Mouse (Mus musculus): ENCODE measurements around the gene Gsdma3.
A peak's percentile ranks its signal among the peaks of the same experiment; 100 is the strongest.
"Not testable (repeated sequence)": the region's sequence is repeated elsewhere in the genome, so short reads cannot be mapped to it uniquely, and the experiment has no call there.

The Gsdma3 gene

DNA sequence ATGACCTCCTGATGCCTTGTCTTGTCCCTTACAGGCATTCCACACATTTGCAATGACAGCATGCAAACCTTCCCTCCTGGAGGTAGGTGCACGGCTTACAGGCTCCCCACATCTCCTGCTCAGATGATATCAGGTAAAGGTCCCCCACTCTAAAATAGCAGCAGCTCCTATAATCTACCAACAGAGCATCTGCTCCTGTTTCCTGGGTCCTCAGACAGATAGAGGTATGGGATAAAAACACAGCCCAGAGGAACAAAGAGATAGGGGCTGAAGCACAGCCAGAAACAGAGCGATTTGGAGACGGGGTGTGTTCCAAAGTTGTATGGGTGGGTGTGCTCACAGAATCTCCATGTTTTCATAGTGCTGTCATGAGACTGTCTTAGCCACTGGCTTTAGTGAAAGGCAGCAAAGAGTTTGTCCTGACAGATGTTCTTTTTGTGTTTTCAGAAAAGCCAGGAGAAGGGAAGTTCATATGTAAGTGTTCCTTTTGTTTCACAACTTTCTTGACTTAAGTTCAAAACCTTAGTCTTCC lies 45.2 kb downstream of the Gsdma3 start:
- no peak for DNase-seq (ENCODE audit: extremely low spot score)

DNA sequence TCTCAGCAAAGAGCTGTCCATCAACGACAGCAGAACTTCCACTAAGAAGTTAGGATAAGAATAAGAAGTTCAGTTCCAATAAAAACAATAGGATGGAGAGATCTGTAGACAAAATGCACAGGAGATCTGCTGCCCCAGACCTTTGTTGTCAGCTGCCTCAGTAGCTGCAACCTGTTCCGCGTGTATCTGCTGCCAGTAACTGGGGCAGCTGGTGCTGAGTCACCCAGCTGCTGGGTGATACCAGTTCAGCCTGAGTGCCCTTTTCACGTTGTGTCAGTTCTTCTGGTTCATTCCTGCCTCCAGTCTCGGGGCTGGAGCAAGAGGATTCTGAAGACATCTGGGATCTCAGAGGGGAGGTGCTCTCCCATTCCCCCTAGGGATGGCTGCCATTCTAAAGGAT lies 45.7 kb downstream of the Gsdma3 start:
- no peak for DNase-seq (ENCODE audit: extremely low spot score)

DNA sequence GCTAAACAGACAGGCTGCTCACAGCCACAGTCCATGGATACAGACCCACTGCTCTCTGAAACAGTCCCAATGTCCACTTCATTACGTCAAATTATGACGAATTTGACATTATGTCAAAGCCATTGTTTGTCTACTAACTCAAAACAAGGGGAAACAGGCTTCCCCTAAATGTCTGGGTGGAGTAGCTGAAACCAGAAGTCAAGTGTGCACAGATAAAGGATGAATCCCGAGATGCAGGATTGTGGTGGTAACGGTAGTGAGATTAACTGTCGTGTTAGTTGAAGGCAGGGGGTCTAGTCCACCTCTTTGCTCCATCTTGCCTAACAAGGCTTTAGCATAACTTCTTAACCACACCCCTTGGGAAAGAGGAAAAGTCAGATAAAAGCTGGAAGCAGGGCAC lies 46.3 kb downstream of the Gsdma3 start:
- DNase-seq (ENCODE audit: extremely low spot score) = no peak

DNA sequence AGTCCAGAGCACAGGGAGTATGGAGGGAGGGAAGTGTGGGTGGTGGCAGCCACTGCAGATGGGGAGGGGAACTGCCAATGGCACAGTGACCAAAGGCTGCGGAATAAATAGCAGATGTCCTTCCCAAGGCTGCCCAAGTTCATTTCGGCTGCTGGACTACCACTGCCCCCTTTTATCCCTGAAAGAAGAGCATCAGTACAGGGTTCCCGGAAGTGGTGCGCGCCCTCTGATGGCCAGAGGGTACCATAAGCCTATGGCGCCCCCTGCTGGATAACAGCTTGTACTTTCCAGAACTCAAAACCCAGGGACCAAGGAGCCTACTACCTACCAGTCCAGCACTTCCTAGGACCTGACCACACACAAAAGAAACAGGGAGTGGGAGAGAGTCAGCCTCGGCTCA lies 47.0 kb downstream of the Gsdma3 start:
- DNase-seq (ENCODE audit: extremely low spot score) = peak; percentile 64

DNA sequence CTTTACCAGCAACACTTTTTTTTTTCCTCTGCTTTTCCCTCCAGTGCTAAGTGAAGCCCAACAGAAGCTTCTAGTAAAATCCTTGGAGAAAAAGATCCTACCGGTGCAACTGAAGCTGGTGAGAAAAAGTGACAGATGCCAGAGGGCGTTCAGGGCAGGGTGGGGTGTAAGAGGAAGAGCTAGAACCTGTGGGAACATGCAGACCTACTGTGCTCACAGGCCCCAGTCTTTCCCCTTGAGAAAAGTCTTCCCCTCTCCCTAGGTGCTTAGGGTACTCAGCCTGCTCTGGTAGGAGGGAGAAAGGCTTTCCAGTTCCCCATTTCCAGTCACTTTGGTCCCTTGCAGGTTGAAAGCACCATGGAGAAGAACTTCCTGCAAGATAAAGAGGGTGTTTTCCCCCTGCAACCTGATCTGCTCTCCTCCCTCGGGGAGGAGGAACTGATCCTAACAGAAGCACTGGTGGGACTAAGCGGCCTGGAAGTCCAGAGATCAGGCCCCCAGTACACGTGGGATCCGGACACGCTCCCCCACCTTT lies 49.7 kb downstream of the Gsdma3 start:
- no peak for DNase-seq (ENCODE audit: extremely low spot score)

DNA sequence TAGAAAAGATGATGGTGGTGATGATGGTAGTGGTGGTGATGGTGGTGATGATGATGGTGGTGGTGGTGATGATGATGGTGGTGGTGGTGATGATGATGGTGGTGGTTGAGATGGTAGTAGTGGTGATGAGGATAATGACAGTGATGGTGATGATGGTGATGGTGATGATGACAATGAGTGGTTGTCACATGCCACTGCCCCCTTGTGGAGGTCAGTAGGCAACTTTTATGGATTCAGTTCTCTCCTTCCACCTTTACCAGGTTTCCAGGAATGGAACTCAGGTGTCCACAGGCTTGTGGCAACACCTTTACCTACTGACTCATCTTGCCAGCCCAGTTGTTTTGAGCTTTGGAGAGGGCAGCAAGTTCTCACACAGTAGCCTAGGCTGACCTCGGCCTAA lies 53.9 kb downstream of the Gsdma3 start:
- DNase-seq (ENCODE audit: extremely low spot score) = no peak

DNA sequence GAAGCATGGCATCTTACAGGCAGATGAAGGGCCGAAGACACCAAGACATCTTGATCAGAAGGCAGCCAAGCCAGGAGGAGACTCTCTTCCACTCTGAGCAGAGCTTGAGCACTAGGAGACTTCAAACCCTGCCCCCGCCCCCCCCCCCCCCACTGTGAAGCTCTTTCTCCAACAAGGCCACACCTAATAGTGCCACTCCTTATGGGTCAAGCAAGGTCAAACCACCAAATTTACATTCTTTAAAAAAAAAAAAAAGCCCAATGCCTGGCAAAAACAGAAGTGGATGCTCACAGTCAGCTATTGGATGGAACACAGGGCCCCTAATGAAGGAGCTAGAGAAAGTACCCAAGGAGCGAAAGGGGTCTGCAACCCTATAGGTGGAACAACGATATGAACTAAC lies 54.4 kb downstream of the Gsdma3 start:
- not testable (repeated sequence) for DNase-seq (ENCODE audit: extremely low spot score)

DNA sequence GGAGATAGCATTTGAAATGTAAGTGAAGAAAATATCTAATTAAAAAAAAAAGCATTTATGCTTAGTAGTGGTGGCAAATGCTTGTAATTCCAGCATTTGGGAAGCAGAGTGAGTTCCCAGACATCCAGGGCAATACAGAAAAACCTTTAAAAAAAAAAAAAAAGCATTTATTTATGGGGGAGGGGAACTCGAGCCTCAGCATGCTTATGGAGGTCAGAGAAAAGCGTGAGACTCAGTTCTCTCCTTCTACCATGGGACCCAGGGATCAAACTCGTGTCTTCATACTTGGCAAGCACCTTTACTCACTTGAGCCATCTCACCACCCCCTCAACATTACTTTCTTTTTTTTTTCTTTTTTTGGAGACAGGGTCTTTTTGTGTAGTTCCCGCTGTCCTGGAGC lies 55.0 kb downstream of the Gsdma3 start:
- DNase-seq (ENCODE audit: extremely low spot score) = no peak

DNA sequence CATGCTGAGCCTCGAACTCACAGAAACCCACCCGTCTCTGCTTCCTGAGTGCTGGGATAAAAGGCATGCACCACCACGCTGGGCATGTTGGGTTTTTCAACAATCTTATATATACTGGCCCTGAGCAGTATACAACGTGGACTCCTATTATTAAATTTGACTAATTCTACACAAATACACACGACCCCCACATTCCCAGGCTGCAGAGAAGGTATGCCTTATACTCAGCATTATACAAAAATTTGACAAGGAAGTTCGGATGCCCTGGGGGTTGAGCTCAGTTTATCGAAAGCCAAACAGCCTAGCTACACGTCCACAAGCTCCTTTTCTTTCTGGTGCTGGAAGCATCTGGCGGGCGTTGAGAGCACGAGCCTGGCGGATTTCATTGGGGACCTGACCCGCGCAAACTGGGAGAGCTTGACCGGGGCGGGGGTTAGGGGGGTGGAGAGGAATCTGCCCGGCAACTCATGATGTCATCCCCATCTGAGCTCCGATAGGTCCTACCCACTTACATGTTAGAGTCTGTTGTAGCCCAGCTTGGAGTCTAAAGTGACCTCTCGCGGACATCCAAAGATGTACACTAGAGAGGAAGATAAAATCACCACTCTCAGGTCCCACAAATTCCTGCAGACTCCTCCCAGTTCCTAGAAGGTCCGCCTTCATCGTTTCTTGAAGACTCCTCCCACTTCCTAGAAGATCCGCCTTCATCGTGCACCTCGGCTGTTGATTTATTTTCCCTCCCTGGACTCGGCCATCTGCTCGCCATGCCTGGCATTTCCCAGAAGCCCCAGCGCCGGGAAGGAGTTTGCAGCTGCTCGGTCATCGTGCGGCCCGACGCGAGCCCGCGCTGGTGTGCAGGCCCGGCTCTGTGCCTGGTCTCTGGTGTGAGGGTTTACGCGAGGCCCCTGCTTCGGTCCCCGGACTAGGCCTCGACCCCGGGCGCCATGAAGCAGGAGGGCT lies 55.9 kb downstream of the Gsdma3 start, which contains the start of gene Psmd3:
TSS of gene Psmd3 (plus strand) at position 769 of the 960 bp plus-strand sequence.
- peak; percentile 98 for DNase-seq (ENCODE audit: extremely low spot score)

DNA sequence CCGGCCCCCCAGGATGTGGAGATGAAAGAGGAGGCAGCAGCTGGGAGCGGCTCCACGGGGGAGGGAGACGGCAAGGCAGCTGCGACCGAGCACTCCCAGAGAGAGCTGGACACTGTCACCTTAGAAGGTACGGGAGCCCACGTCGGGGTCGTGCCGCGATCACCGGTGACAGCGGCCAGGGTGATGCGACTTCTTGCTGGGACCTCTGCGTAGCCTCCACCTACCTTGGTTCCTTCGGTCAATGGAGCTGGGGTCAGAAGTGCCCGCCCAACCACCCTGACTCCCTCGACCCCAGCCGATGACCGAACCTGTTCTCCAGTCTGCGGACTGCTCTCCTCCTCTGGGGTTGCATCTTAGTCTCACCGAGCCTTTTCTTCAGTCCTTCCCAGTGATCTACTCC lies 56.7 kb downstream of the Gsdma3 start:
- peak; percentile 18 for DNase-seq (ENCODE audit: extremely low spot score)

DNA sequence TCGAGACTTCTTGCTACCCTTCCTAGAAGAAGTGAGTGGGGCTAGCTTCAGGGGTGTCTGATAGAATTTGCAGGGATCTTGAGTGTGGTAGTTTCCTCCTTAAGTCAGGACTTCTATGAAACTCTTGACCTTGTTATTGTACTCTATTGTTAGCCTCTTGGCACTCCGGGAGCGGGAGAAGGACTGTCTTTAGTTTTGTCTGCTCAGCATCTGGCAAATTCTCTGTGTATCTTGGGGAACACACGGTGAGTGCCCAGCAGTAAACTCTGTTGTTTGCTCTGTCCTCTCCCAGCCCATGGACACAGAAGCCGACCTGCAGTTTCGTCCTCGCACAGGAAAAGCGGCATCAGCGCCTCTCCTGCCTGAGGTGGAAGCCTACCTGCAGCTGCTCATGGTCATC lies 59.5 kb downstream of the Gsdma3 start:
- DNase-seq (ENCODE audit: extremely low spot score) = no peak

DNA sequence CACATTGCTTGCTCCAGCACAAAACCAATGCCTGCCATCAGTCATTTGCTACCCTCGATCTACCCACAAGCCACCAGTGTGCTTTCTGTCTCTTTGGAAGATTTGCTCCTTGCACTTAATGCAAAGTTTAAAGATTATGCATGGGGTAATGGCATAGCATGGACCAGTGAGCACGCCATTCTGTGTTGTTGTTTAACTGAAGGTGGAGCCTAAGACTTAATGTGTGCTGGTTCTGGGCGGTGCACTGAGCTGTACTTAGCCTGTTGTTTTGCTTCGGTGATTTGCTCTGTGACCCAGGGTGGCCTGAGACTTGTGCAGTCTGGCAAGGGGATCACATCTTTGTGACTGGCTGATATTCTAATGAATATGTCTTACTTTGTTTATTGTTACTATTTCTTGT lies 60.8 kb downstream of the Gsdma3 start:
- DNase-seq (ENCODE audit: extremely low spot score) = no peak
